Mouse (Mus musculus) midbrain, embryonic 10.5 days (tissue): Measurements from ENCODE around the gene Ankrd6. TPM values are rescaled to one million over a fixed set of nuclear protein-coding genes. Genes with fewer than 3 reads are reported as not detected.

Experiments used
- DNase-seq: peaks from one replicate; pipeline ENCODE4 v3.0.0-alpha.2; 2017; ENCODE audit warnings: low spot score
- H3K27ac ChIP-seq: fragments of 300-500 bp; sonication (generic); replicated peaks from 2 replicates; pipeline ENCODE4 v1.5.1; 2016; ENCODE audit warnings: mild to moderate bottlenecking
- H3K27me3 ChIP-seq: fragments of 300-500 bp; sonication (generic); 2 replicates; pipeline ENCODE4 v1.6.1; 2016; ENCODE audit warnings: low read depth, mild to moderate bottlenecking; ENCODE audit not compliant: poor library complexity, severe bottlenecking
- H3K36me3 ChIP-seq: fragments of 300-500 bp; sonication (generic); 2 replicates; pipeline ENCODE4 v1.6.1; 2016; ENCODE audit warnings: mild to moderate bottlenecking, moderate library complexity
- H3K4me1 ChIP-seq: fragments of 300-500 bp; sonication (generic); 2 replicates; pipeline ENCODE4 v1.6.1; 2016
- H3K4me3 ChIP-seq: fragments of 300-500 bp; sonication (generic); 2 replicates; pipeline ENCODE4 v1.5.1; 2016; ENCODE audit warnings: mild to moderate bottlenecking, moderate library complexity
- H3K9me3 ChIP-seq: fragments of 300-500 bp; sonication (generic); replicated peaks from 2 replicates; pipeline ENCODE4 v1.6.1; 2016; ENCODE audit warnings: mild to moderate bottlenecking
- WGBS: fragments of 180-500 bp; shearing (Covaris S2); methylation state at CpG from one replicate; pipeline ENCODE4 v1.1.7; 2016; 5-methylcytosine and 5-hydroxymethylcytosine counted together
- polyA plus RNA-seq: library from polyadenylated mRNA; unstranded; fragments of >200 nt; fragmentation: Nextera tagmentation; extraction: Ambion mirVana; gene quantifications from 2 replicates; pipeline ENCODE4 v1.2.1, GENCODE M21; 2016

The Ankrd6 gene
- polyA plus RNA-seq, 1 experiment from 2014 or later = 23.7 TPM

DNA sequence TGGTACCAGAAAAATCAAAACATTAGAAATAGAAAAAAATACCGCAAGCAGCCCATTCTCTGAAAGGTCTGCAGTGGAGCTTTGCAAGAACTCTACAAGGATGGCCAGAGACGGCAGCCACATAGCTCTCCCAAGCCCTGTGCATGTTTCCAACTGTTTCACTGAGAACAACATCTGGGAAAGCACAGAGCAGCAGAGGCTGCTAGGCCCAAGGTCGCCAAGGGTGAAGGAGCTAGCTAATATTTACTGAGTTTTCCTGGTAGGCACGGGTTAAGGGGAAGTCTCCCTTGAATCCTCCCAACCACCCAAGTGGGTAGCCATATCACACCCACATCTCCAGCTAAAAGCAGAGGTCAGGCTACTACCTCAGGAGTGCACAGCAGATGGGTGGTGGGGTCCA is 69.6 kb downstream of the Ankrd6 start:
- Histone ChIP-seq H3K4me1 (no peaks in the 10 kb centered on the region), H3K36me3 (peaks cover 32% of the 10 kb centered on the region), H3K4me3 (no peak overlapping the region), H3K27ac (no peak overlapping the region), H3K9me3 (no peaks in the 10 kb centered on the region), H3K27me3 (no peaks in the 10 kb centered on the region)
- no peak for DNase-seq
- WGBS = 84% methylated on average over 4 of the region's 4 CpGs

GRCm38 (mm10) chr4:32874669-32875068 is 76.0 kb downstream of the Ankrd6 start:
- no peak for DNase-seq
- WGBS = 86% methylated on average over 4 of the region's 4 CpGs
- H3K9me3 ChIP-seq = no peaks in the 10 kb centered on the region
- H3K4me3 ChIP-seq = no peak overlapping the region
- peaks cover 7% of the 10 kb centered on the region; the same call in 1 of the 2 replicates for H3K4me1 ChIP-seq
- H3K36me3 ChIP-seq = peaks cover 4% of the 10 kb centered on the region; the same call in 1 of the 2 replicates
- no peak overlapping the region for H3K27ac ChIP-seq
- no peaks in the 10 kb centered on the region for H3K27me3 ChIP-seq

DNA sequence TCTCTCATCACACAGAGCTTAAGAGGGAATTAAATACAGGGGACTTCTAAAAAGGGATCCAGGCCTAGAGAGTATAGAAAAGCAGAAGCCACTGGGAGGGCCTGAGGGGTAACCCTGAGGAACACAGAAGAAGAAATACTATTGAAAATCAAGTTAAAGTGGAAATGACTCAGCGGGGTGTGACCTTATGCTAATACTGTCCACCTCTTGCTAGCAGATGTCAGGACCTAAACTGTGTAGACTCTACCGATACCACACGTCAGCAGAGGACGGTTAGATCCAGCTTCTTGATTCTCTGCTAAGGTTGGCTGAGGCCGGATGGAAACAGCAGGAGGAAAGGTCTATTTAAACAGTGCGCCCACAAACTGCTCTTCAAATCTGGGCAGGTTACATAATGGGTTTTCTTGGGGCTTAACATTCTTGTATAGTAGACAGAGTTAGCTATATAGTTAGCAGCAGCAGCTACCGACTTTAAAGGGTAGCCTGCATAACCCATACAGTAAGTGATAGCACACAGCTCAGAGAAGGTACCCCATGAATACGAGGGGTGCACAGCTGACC is 78.4 kb downstream of the Ankrd6 start:
- H3K36me3 ChIP-seq = no peaks in the 10 kb centered on the region; the same call in 1 of the 2 replicates
- H3K27ac ChIP-seq = no peak overlapping the region
- H3K9me3 ChIP-seq = no peaks in the 10 kb centered on the region
- WGBS = 79% methylated on average over 8 of the region's 8 CpGs
- no peak overlapping the region for H3K4me3 ChIP-seq
- peaks cover 7% of the 10 kb centered on the region; the same call in 1 of the 2 replicates for H3K4me1 ChIP-seq
- no peak for DNase-seq
- no peaks in the 10 kb centered on the region for H3K27me3 ChIP-seq

GRCm38 (mm10) chr4:32869370-32869769 is 81.3 kb downstream of the Ankrd6 start:
- no peaks in the 10 kb centered on the region for H3K9me3 ChIP-seq
- H3K27me3 ChIP-seq = no peaks in the 10 kb centered on the region
- H3K4me1 ChIP-seq = peaks cover 14% of the 10 kb centered on the region
- no peak overlapping the region for H3K4me3 ChIP-seq
- WGBS = 86% methylated on average over 9 of the region's 9 CpGs
- H3K36me3 ChIP-seq = no peaks in the 10 kb centered on the region
- no peak overlapping the region; the same call in 1 of the 2 replicates for H3K27ac ChIP-seq
- no peak for DNase-seq

- no peaks in the 10 kb centered on the region for H3K9me3 ChIP-seq
These were observed 81.8 kb downstream of the Ankrd6 start for GRCm38 (mm10) chr4:32868858-32869257.

DNA sequence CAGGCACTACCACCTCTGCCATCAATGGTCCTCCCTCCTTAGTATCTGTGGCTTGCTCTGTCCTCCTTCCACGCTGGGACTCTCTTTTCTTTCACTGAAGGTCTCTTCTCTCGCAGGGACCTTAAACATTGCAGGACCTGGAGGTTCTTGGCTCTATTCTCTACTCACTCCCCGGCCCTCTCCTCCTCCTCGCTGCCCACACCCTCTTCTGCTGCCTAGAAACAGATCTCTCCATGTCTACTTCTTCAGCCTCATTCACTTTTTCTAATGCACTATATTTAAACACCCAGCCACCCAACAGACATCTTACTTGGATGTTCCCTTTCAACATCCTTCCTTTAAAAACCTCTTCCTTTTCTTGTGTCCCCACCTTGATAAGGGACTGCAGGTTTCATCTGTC is 82.2 kb downstream of the Ankrd6 start:
- DNase-seq = no peak
- Histone ChIP-seq H3K36me3 (no peaks in the 10 kb centered on the region), H3K27ac (no peak overlapping the region), H3K4me1 (peaks cover 23% of the 10 kb centered on the region), H3K9me3 (no peaks in the 10 kb centered on the region), H3K27me3 (no peaks in the 10 kb centered on the region), H3K4me3 (no peak overlapping the region)
- 87% methylated on average over 4 of the region's 4 CpGs for WGBS

More at GRCm38 (mm10) chr4:32868858-32869257, 81.8 kb downstream of the Ankrd6 start:
- WGBS = 88% methylated on average over 8 of the region's 8 CpGs
- H3K36me3 ChIP-seq = no peaks in the 10 kb centered on the region
- no peak overlapping the region for H3K27ac ChIP-seq
- no peak for DNase-seq
- peaks cover 19% of the 10 kb centered on the region for H3K4me1 ChIP-seq
- H3K4me3 ChIP-seq = no peak overlapping the region
- no peaks in the 10 kb centered on the region for H3K27me3 ChIP-seq

GRCm38 (mm10) chr4:32867460-32867859 is 83.2 kb downstream of the Ankrd6 start:
- Histone ChIP-seq H3K4me3 (no peak overlapping the region), H3K9me3 (no peaks in the 10 kb centered on the region), H3K4me1 (peaks cover 32% of the 10 kb centered on the region), H3K27ac (no peak overlapping the region), H3K36me3 (no peaks in the 10 kb centered on the region), H3K27me3 (no peaks in the 10 kb centered on the region)
- 90% methylated on average over 6 of the region's 6 CpGs for WGBS
- DNase-seq = no peak

- Histone ChIP-seq H3K4me1 (peaks cover 52% of the 10 kb centered on the region), H3K36me3 (no peaks in the 10 kb centered on the region), H3K27ac (peak overlapping the region; percentile 81), H3K4me3 (no peak overlapping the region), H3K27me3 (no peaks in the 10 kb centered on the region), H3K9me3 (no peaks in the 10 kb centered on the region)
- no peak for DNase-seq
- WGBS = 93% methylated on average over 6 of the region's 6 CpGs
These were observed 85.8 kb downstream of the Ankrd6 start for GRCm38 (mm10) chr4:32864867-32865242.

GRCm38 (mm10) chr4:32864131-32864866 is 86.3 kb downstream of the Ankrd6 start:
- Histone ChIP-seq H3K4me3 (peak overlapping the region; percentile 32), H3K27me3 (no peaks in the 10 kb centered on the region), H3K9me3 (no peaks in the 10 kb centered on the region), H3K4me1 (peaks cover 57% of the 10 kb centered on the region), H3K36me3 (peaks cover 5% of the 10 kb centered on the region), H3K27ac (peak overlapping the region; percentile 81)
- WGBS = 50% methylated on average over 31 of the region's 31 CpGs
- DNase-seq = peak; percentile 45

GRCm38 (mm10) chr4:32863447-32864130 is 87.1 kb downstream of the Ankrd6 start:
- H3K9me3 ChIP-seq = no peaks in the 10 kb centered on the region
- peaks cover 57% of the 10 kb centered on the region for H3K4me1 ChIP-seq
- H3K27ac ChIP-seq = peak overlapping the region; percentile 81
- H3K27me3 ChIP-seq = no peaks in the 10 kb centered on the region
- DNase-seq = peak; percentile 46
- H3K36me3 ChIP-seq = peaks cover 12% of the 10 kb centered on the region
- peak overlapping the region; percentile 32 for H3K4me3 ChIP-seq
- WGBS = 19% methylated on average over 12 of the region's 12 CpGs

DNA sequence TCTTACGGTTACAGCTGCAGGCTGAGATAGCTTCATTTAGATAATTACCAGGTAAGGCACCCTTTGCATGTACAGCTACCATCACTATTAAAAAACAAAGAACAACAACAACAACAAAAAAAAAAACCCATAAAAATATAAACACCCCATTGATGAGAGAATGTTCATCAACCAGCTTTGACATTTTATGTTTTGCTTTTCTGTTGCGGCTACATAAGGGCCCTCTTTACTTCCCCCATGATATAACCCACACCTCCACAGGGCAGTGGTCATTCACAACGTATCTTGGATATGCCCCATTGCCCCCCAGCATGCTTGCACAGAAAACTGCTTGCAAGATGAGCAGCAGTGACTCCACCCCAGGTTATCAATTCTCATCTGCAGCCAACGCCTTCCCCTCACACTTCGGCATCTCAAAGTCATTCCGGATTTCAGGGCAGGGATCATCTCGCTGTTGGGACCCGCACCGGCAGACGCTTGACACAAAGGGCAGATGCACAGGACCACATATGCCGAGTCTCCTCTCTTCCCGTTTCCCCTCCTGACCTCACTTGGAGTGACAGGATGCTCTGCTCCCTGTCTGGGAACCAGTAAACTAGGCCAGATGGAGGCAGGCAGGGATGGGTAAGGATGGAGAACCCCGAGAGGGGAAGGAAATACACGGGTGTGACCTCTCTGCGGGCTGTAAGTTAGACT is 87.7 kb downstream of the Ankrd6 start:
- Histone ChIP-seq H3K4me1 (peaks cover 57% of the 10 kb centered on the region), H3K27ac (peak overlapping the region; percentile 81), H3K36me3 (peaks cover 15% of the 10 kb centered on the region), H3K9me3 (no peaks in the 10 kb centered on the region), H3K27me3 (no peaks in the 10 kb centered on the region), H3K4me3 (peak overlapping the region; percentile 32; the same call in 1 of the 2 replicates)
- peak; percentile 42 for DNase-seq
- WGBS = 51% methylated on average over 15 of the region's 15 CpGs

GRCm38 (mm10) chr4:32862011-32862750 is 88.5 kb downstream of the Ankrd6 start:
- Histone ChIP-seq H3K27ac (peak overlapping the region; percentile 81), H3K36me3 (peaks cover 19% of the 10 kb centered on the region), H3K9me3 (no peaks in the 10 kb centered on the region), H3K4me3 (no peak overlapping the region), H3K4me1 (peaks cover 57% of the 10 kb centered on the region), H3K27me3 (no peaks in the 10 kb centered on the region)
- 75% methylated on average over 15 of the region's 15 CpGs for WGBS
- peak; percentile 47 for DNase-seq
